Mouse (Mus musculus): Measurements from ENCODE around the gene Akt1. TPM values are rescaled to one million over a fixed set of nuclear protein-coding genes. Genes with fewer than 3 reads are reported as not detected.

Gene Akt1
- polyA plus RNA-seq, 1 experiment, result 88.7 TPM

- Histone ChIP-seq H3K27me3 (ENCODE audit: control insufficient read depth, insufficient read depth, low read length) (no peaks in the 10 kb centered on the region), H3K4me1 (ENCODE audit: control insufficient read depth, insufficient read depth, insufficient read length, low read length) (peaks cover 6% of the 10 kb centered on the region), H3K4me3 (ENCODE audit: low read depth, low read length) (no peak overlapping the region), H3K36me3 (ENCODE audit: control insufficient read depth, insufficient read depth, low read length) (no peaks in the 10 kb centered on the region), H3K27ac (ENCODE audit: insufficient read depth, low read depth, low read length) (no peak overlapping the region)
- 68% methylated on average over 7 of the region's 7 CpGs for WGBS
- TF ChIP-seq POLR2A (IDR thresholded peaks at IDR 0.05; ENCODE audit: low read depth, low read length) (no peak), CTCF (IDR thresholded peaks at IDR 0.05; ENCODE audit: extremely low read depth, insufficient read length, insufficient replicate concordance, low read depth, low read length) (peak; percentile 47; the same call in 1 of the 2 replicates)
Measured at GRCm38 (mm10) chr12:112627097-112627881, 47.4 kb downstream of the Akt1 start.

- Histone ChIP-seq H3K4me1 (ENCODE audit: control insufficient read depth, insufficient read depth, insufficient read length, low read length) (peaks cover 6% of the 10 kb centered on the region), H3K27me3 (ENCODE audit: control insufficient read depth, insufficient read depth, low read length) (no peaks in the 10 kb centered on the region), H3K36me3 (ENCODE audit: control insufficient read depth, insufficient read depth, low read length) (no peaks in the 10 kb centered on the region), H3K27ac (ENCODE audit: insufficient read depth, low read depth, low read length) (no peak overlapping the region), H3K4me3 (ENCODE audit: low read depth, low read length) (no peak overlapping the region)
- TF ChIP-seq POLR2A (IDR thresholded peaks at IDR 0.05; ENCODE audit: low read depth, low read length) (no peak), CTCF (IDR thresholded peaks at IDR 0.05; ENCODE audit: extremely low read depth, insufficient read length, insufficient replicate concordance, low read depth, low read length) (no peak)
- 50% methylated on average over 6 of the region's 6 CpGs for WGBS
Measured at GRCm38 (mm10) chr12:112626455-112626854, 48.2 kb downstream of the Akt1 start.

DNA sequence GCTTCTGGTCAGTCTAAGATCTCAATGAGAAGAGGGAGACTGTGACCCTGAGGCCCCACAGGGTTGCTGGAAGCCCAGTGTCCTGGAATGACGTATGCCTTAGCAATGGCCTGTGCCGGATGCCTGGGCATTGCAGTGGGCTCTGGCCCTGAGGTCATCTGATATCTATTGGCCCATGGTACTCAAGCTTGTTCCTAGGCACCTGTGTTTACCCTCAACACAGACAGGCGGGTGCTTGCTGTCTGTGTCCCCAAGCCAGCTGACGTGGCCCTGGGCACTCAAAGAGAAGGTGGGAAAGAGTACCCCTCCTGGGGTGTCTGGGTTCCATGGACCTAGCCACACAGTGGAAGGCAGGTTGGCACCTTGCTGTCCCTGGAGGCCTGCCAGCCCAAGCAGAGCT is 49.0 kb downstream of the Akt1 start:
- Histone ChIP-seq H3K4me3 (ENCODE audit: low read depth, low read length) (no peak overlapping the region), H3K27ac (ENCODE audit: insufficient read depth, low read depth, low read length) (no peak overlapping the region), H3K36me3 (ENCODE audit: control insufficient read depth, insufficient read depth, low read length) (no peaks in the 10 kb centered on the region), H3K4me1 (ENCODE audit: control insufficient read depth, insufficient read depth, insufficient read length, low read length) (peaks cover 6% of the 10 kb centered on the region), H3K27me3 (ENCODE audit: control insufficient read depth, insufficient read depth, low read length) (0 out of 2 replicates have a peak, but pooled peaks cover 1% of the 10 kb centered on the region)
- no peak for TF ChIP-seq CTCF (IDR thresholded peaks at IDR 0.05; ENCODE audit: extremely low read depth, insufficient read length, insufficient replicate concordance, low read depth, low read length)
- TF ChIP-seq POLR2A (IDR thresholded peaks at IDR 0.05; ENCODE audit: low read depth, low read length), result no peak
- 81% methylated on average over 4 of the region's 4 CpGs for WGBS

DNA sequence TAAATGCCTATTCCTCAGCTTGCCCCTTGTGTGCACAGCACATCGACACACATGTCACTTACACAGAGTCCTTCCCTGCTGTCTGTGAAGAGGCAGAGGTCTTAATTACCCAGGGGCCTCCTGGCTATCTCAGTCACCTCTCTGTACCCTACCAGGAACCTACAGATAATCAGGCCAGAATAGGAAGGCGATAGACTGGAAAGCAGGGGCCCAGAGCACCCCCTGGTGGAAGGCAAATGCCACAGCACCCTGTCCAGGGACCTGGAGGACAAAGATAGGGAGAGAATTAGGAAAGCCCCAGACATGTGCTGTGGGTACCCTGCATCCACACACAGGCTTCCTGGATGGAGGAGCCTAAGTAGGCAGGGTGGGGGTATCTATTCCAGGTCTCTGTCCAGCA is 50.9 kb downstream of the Akt1 start:
- Histone ChIP-seq H3K4me1 (ENCODE audit: control insufficient read depth, insufficient read depth, insufficient read length, low read length) (peaks cover 7% of the 10 kb centered on the region), H3K27ac (ENCODE audit: insufficient read depth, low read depth, low read length) (no peak overlapping the region), H3K36me3 (ENCODE audit: control insufficient read depth, insufficient read depth, low read length) (no peaks in the 10 kb centered on the region), H3K27me3 (ENCODE audit: control insufficient read depth, insufficient read depth, low read length) (peaks cover 10% of the 10 kb centered on the region; the same call in 1 of the 2 replicates), H3K4me3 (ENCODE audit: low read depth, low read length) (no peak overlapping the region)
- TF ChIP-seq POLR2A (IDR thresholded peaks at IDR 0.05; ENCODE audit: low read depth, low read length), result no peak
- peak; percentile 89; the same call in 1 of the 2 replicates for TF ChIP-seq CTCF (IDR thresholded peaks at IDR 0.05; ENCODE audit: extremely low read depth, insufficient read length, insufficient replicate concordance, low read depth, low read length)
- WGBS, result 4% methylated on average over 2 of the region's 2 CpGs

GRCm38 (mm10) chr12:112621900-112622299 is 52.8 kb downstream of the Akt1 start:
- no peaks in the 10 kb centered on the region for H3K36me3 ChIP-seq (ENCODE audit: control insufficient read depth, insufficient read depth, low read length)
- no peak overlapping the region for H3K4me3 ChIP-seq (ENCODE audit: low read depth, low read length)
- peaks cover 9% of the 10 kb centered on the region for H3K4me1 ChIP-seq (ENCODE audit: control insufficient read depth, insufficient read depth, insufficient read length, low read length)
- WGBS, result 82% methylated on average over 3 of the region's 3 CpGs
- TF ChIP-seq CTCF (IDR thresholded peaks at IDR 0.05; ENCODE audit: extremely low read depth, insufficient read length, insufficient replicate concordance, low read depth, low read length) (no peak), POLR2A (IDR thresholded peaks at IDR 0.05; ENCODE audit: low read depth, low read length) (no peak)
- H3K27ac ChIP-seq (ENCODE audit: insufficient read depth, low read depth, low read length), result no peak overlapping the region
- H3K27me3 ChIP-seq (ENCODE audit: control insufficient read depth, insufficient read depth, low read length), result peaks cover 12% of the 10 kb centered on the region; the same call in 1 of the 2 replicates

DNA sequence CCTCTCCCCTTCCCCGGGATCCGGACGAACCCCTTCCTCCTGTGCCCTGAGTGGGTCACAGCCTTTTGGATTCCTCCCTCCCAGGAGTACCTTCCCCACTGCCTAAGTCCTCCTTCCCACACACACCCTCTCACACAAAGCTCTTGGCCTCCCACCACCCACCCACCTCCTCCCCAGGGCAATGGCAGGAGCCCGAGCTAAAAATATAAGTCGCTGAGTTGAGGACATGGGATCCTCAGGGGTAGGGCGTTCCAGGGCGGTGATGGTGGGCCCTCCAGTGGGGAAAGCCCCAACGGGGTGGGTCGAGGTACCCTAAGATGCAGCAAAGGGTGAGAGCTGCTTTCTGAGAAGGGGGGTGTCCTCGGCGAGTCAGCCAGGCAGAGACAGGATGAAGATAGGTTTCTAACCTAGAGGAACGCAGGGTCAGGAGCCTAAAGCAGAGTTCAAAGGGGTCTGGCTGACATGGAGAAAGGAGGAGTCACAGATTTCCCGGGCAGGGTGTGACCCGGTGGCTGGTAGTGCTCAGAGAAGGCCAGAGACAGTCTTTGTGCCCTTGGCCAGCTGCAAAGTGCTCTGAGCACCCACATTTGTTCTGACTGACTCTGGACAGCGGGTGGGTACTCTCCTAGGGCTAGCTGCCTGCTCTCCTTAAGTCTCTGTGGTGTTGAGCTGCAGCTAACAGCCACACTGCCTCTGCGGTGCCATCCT is 54.2 kb downstream of the Akt1 start:
- Histone ChIP-seq H3K36me3 (ENCODE audit: control insufficient read depth, insufficient read depth, low read length) (no peaks in the 10 kb centered on the region), H3K27ac (ENCODE audit: insufficient read depth, low read depth, low read length) (no peak overlapping the region), H3K4me3 (ENCODE audit: low read depth, low read length) (peak overlapping the region; percentile 65), H3K4me1 (ENCODE audit: control insufficient read depth, insufficient read depth, insufficient read length, low read length) (peaks cover 9% of the 10 kb centered on the region), H3K27me3 (ENCODE audit: control insufficient read depth, insufficient read depth, low read length) (peaks cover 12% of the 10 kb centered on the region; the same call in 1 of the 2 replicates)
- TF ChIP-seq CTCF (IDR thresholded peaks at IDR 0.05; ENCODE audit: extremely low read depth, insufficient read length, insufficient replicate concordance, low read depth, low read length) (0 out of 2 replicates have a peak, but pooled peaks have one; percentile 8), POLR2A (IDR thresholded peaks at IDR 0.05; ENCODE audit: low read depth, low read length) (no peak)
- 23% methylated on average over 16 of the region's 16 CpGs for WGBS
